Mouse (Mus musculus): ENCODE data around the gene Olfr1432. TPM values are rescaled to one million over a fixed set of nuclear protein-coding genes. Genes with fewer than 3 reads are reported as not detected.
"Not testable (repeated sequence)": the region's sequence is repeated elsewhere in the genome, so short reads cannot be mapped to it uniquely, and the experiment has no call there.

Gene Olfr1432
- total RNA-seq (2022), result not detected

DNA sequence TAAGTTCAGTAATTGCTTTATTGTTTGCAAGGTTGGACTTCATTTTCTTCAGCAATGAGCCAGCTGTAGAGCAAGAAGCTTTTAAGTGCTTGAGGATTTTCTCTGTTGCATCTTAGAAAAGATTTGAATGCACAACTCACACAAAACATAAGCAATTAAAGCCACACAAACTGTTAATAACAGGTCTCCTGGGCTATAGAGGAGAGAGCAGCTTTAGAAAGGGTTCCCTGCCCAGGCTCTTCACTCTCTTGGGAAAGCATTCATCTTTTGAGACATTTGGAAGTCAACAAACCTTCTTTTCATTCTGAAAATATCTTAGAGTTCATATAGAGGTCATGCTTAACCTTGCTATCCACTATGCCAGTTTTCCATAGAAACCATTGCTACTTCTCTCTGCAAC is at the start of gene Olfr1432:
Olfr1432 (minus strand) TSS at position 101 of the 400 bp plus-strand sequence.
- DNase-seq (ENCODE audit: low spot score), result not testable (repeated sequence)

DNA sequence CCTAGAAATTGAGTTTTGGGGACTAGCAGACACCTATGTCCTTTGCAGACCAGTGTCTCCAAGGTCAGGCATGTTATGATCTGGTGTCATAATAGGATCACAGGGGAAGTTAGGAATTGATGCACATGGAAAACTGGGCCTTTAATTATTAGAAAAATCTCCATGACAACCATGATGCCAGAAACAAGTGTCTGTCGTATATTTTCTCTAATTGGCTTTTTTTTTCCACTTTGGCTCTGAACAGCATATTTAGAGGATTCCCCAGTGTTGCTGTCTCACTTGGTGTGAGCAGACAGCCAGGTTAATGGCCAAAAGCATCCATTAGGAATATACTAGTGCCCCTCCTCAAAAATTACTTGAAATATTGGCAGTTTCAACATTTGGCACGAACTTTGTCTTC is 47.2 kb upstream of the Olfr1432 start, which contains the start of gene Olfr1434:
Olfr1434 (plus strand) TSS at position 301 of the 400 bp plus-strand sequence.
- DNase-seq (ENCODE audit: low spot score), result no peak

DNA sequence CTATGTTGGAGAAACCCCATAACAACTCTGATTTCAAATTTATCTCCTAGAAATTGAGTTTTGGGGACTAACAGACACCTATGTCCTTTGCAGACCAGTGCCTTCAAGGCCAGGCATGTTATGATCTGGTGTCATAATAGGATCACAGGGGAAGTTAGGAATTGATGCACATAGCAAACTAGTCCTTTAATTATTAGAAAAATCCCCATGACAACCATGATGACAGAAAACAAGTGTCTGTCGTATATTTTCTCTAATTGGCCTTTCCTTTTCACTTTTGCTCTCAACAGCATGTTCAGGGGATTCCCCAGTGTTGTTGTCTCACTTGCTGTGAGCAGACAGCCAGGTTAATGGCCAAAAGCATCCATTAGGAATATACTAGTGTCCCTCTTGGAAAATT is 28.3 kb upstream of the Olfr1432 start, which contains the start of gene Olfr235:
Olfr235 (plus strand) TSS at position 301 of the 400 bp plus-strand sequence.
- DNase-seq (ENCODE audit: low spot score), result no peak

DNA sequence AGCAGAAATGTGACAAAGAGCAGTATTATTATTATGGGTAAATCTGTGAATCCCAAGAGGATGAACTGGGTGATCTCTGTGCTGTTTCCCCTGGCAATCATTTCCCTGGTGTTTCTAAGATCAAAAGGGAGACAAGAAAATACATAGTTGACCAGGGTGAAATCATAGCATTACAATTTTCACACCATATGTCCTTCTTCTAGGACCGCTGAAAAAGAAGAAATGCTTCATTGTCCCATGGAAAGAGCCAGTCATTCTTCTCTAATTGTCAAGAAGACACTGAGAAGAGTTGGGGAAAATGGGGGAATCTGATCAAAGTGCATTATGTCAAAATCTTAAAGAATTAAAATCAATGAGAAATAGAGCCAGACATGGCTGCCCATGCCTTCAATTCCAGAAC is 9.2 kb upstream of the Olfr1432 start, which contains the start of gene Olfr262:
Olfr262 (minus strand) TSS at position 101 of the 400 bp plus-strand sequence.
- DNase-seq (ENCODE audit: low spot score), result no peak

DNA sequence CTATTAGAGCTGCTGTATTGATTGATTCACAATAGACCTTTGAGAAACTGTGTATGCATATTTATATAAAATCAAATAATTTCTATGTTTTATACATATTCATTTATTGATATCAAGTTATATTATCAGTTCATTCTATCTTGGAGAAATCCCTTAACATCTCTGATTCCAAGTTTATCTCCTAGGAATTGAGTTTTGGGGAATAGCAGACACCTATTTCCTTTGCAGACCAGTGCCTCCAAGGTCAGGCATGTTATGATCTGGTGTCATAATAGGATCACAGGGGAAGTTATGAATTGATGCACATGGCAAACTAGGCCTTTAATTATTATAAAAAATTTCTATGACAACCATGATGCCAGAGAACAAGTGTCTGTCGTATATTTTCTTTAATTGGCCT is 32.1 kb downstream of the Olfr1432 start, which contains the start of gene Olfr1431:
Olfr1431 (plus strand) TSS at position 301 of the 400 bp plus-strand sequence.
- DNase-seq (ENCODE audit: low spot score), result no peak

DNA sequence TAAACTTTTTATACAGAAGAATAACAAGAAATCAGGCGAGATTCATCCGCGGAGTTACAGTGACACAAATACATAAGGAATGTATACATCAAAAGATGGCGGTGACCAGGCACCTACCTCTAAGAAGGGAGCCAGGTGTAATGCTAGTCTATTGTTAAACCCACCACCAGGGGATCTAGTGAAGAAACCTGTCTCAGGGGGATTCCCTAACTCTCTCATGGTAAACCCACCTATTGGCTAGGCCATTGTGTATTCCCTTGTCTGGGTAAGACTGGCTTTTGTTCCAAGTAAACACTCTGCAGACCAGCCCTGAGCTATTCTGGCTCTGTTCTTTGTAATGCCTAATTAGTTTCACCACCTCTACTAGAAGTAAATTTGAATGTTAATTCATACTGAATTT is 33.3 kb downstream of the Olfr1432 start:
- not testable (repeated sequence) for DNase-seq (ENCODE audit: low spot score)

Other genes starting within 250 kb of the Olfr1432 start
- not detected for gene Olfr1423, start 191.3 kb downstream of the Olfr1432 start, total RNA-seq (2022)
- gene Olfr1424, start 169.9 kb downstream of the Olfr1432 start, total RNA-seq (2022), result not detected
- not detected for gene Olfr1425, start 154.9 kb downstream of the Olfr1432 start, total RNA-seq (2022)
- not detected for gene Olfr1426, start 140.6 kb downstream of the Olfr1432 start, total RNA-seq (2022)
- gene Olfr1427, start 129.3 kb downstream of the Olfr1432 start, total RNA-seq (2022), result not detected
- not detected for gene Olfr1428, start 116.7 kb downstream of the Olfr1432 start, total RNA-seq (2022)
- not detected for gene Olfr76, start 109.4 kb downstream of the Olfr1432 start, total RNA-seq (2022)
- gene Olfr1555-ps1, start 62.5 kb downstream of the Olfr1432 start, total RNA-seq (2022), result not detected
- gene Olfr1431, start 32.0 kb downstream of the Olfr1432 start, total RNA-seq (2022), result not detected
- gene Olfr262, start 9.1 kb upstream of the Olfr1432 start, total RNA-seq (2022), result not detected
- not detected for gene Olfr235, start 28.4 kb upstream of the Olfr1432 start, total RNA-seq (2022)
- not detected for gene Olfr1434, start 47.3 kb upstream of the Olfr1432 start, total RNA-seq (2022)
- gene Olfr1436, start 66.5 kb upstream of the Olfr1432 start, total RNA-seq (2022), result not detected
- not detected for gene Olfr1437, start 92.5 kb upstream of the Olfr1432 start, total RNA-seq (2022)
- not detected for gene Olfr1438-ps1, start 103.3 kb upstream of the Olfr1432 start, total RNA-seq (2022)
- not detected for gene Olfr1440, start 154.7 kb upstream of the Olfr1432 start, total RNA-seq (2022)
- not detected for gene Olfr1441, start 184.8 kb upstream of the Olfr1432 start, total RNA-seq (2022)
- not detected for gene Pfpl, start 195.3 kb upstream of the Olfr1432 start, total RNA-seq (2022)
- gene Mpeg1, start 228.2 kb upstream of the Olfr1432 start, total RNA-seq (2022), result 10 to 100 TPM in 1 of 4 experiments, 1 to 10 TPM in 3; 5.5 to 14.8 (median 6.2) TPM